Mouse (Mus musculus) intestine, embryonic 15.5 days (tissue): Measurements from ENCODE around the gene Cpne9. TPM values are rescaled to one million over a fixed set of nuclear protein-coding genes. Genes with fewer than 3 reads are reported as not detected.

ENCODE experiments used
- ATAC-seq: fragments of 200-750 bp; cut with Nextera tagmentation; 2 replicates; pipeline ENCODE4 v1.8.0; 2017; ENCODE audit warnings: moderate TSS enrichment, moderate library complexity
- H3K27ac ChIP-seq: fragments of 300-500 bp; sonication (generic); 2 replicates; pipeline ENCODE4 v1.5.1; 2015; ENCODE audit warnings: mild to moderate bottlenecking, inconsistent platforms
- H3K27me3 ChIP-seq: fragments of 300-500 bp; sonication (generic); replicated peaks from 2 replicates; pipeline ENCODE4 v1.6.1; 2015; ENCODE audit warnings: inconsistent platforms
- H3K36me3 ChIP-seq: fragments of 300-500 bp; sonication (generic); 2 replicates; pipeline ENCODE4 v1.6.1; 2015; ENCODE audit warnings: inconsistent platforms
- H3K4me1 ChIP-seq: fragments of 300-500 bp; sonication (generic); replicated peaks from 2 replicates; pipeline ENCODE4 v1.6.1; 2015; ENCODE audit warnings: inconsistent platforms
- H3K4me2 ChIP-seq: fragments of 300-500 bp; sonication (generic); replicated peaks from 2 replicates; pipeline ENCODE4 v1.6.1; 2015; ENCODE audit warnings: mild to moderate bottlenecking, inconsistent platforms
- H3K4me3 ChIP-seq: fragments of 300-500 bp; sonication (generic); replicated peaks from 2 replicates; pipeline ENCODE4 v1.5.1; 2015; ENCODE audit warnings: inconsistent platforms
- H3K9ac ChIP-seq: fragments of 300-500 bp; sonication (generic); 2 replicates; pipeline ENCODE4 v1.6.1; 2015; ENCODE audit warnings: inconsistent platforms
- H3K9me3 ChIP-seq: fragments of 300-500 bp; sonication (generic); 2 replicates; pipeline ENCODE4 v1.6.1; 2016; ENCODE audit warnings: inconsistent platforms
- WGBS: fragments of 180-500 bp; shearing (Covaris S2); methylation state at CpG from one replicate; pipeline ENCODE4 v1.1.7; 2015; 5-methylcytosine and 5-hydroxymethylcytosine counted together
- polyA plus RNA-seq: library from polyadenylated mRNA; unstranded; fragments of >200 nt; fragmentation: Nextera tagmentation; extraction: Ambion mirVana; gene quantifications from 2 replicates; pipeline ENCODE4 v1.2.1, GENCODE M21; 2015

The Cpne9 gene
- polyA plus RNA-seq, result 0.14 TPM in 1 of 2 replicates, not detected in the other

- no peak within 1 kb of the TSS for H3K27ac ChIP-seq
- H3K4me2 ChIP-seq, result peak within 1 kb of the TSS; percentile 46
- H3K9ac ChIP-seq, result no peak within 1 kb of the TSS
- no peaks in the 10 kb centered on the region for H3K9me3 ChIP-seq
- no peaks in the 10 kb centered on the region for H3K36me3 ChIP-seq
- H3K4me1 ChIP-seq, result peaks cover 7% of the 10 kb centered on the region; the same call in 1 of the 2 replicates
- ATAC-seq, result peak; percentile 61
- 2% methylated on average over 37 of the region's 37 CpGs for WGBS
- 0 out of 2 replicates have a peak within 1 kb of the TSS, but pooled peaks have one; percentile 9 for H3K4me3 ChIP-seq
- peaks cover 37% of the 10 kb centered on the region for H3K27me3 ChIP-seq
These were observed at the start of gene Cpne9 for GRCm38 (mm10) chr6:113282101-113282802. Gene Cpne9, plus strand, starts transcription at chr6:113282307.

- no peak for ATAC-seq
- WGBS, result 66% methylated on average over 5 of the region's 5 CpGs
These were observed 47.0 kb upstream of the Cpne9 start for GRCm38 (mm10) chr6:113235141-113235540.

GRCm38 (mm10) chr6:113237542-113238270 is 44.4 kb upstream of the Cpne9 start, which contains the start of gene Mtmr14:
Gene Mtmr14, plus strand, starts transcription at chr6:113237843.
- Histone ChIP-seq H3K9ac (peak within 1 kb of the TSS; percentile 90), H3K4me2 (peak within 1 kb of the TSS; percentile 81), H3K4me3 (peak within 1 kb of the TSS; percentile 99), H3K27ac (0 out of 2 replicates have a peak within 1 kb of the TSS, but pooled peaks have one; percentile 48), H3K27me3 (no peaks in the 10 kb centered on the region), H3K36me3 (peaks cover 3% of the 10 kb centered on the region; the same call in 1 of the 2 replicates), H3K4me1 (peaks cover 10% of the 10 kb centered on the region; the same call in 1 of the 2 replicates), H3K9me3 (no peaks in the 10 kb centered on the region)
- ATAC-seq, result peak; percentile 100
- WGBS, result under 1% methylated on average over 55 of the region's 55 CpGs

More at GRCm38 (mm10) chr6:113235141-113235540, 47.0 kb upstream of the Cpne9 start:
- Histone ChIP-seq H3K36me3 (no peaks in the 10 kb centered on the region), H3K27me3 (no peaks in the 10 kb centered on the region), H3K27ac (no peak overlapping the region), H3K4me3 (no peak overlapping the region), H3K4me1 (peaks cover 10% of the 10 kb centered on the region; the same call in 1 of the 2 replicates), H3K9ac (no peak overlapping the region), H3K9me3 (no peaks in the 10 kb centered on the region), H3K4me2 (no peak overlapping the region)

- no peaks in the 10 kb centered on the region for H3K27me3 ChIP-seq
- no peaks in the 10 kb centered on the region for H3K9me3 ChIP-seq
- peaks cover 6% of the 10 kb centered on the region; the same call in 1 of the 2 replicates for H3K36me3 ChIP-seq
- H3K4me2 ChIP-seq, result peak overlapping the region; percentile 81
- H3K4me1 ChIP-seq, result peaks cover 10% of the 10 kb centered on the region; the same call in 1 of the 2 replicates
- H3K9ac ChIP-seq, result peak overlapping the region; percentile 90
- 27% methylated on average over 6 of the region's 6 CpGs for WGBS
- H3K4me3 ChIP-seq, result peak overlapping the region; percentile 99
- ATAC-seq, result no peak
- no peak overlapping the region for H3K27ac ChIP-seq
These were observed 43.7 kb upstream of the Cpne9 start for GRCm38 (mm10) chr6:113238442-113238841.

- 79% methylated on average over 1 of the region's 1 CpGs for WGBS
- ATAC-seq, result no peak
- Histone ChIP-seq H3K4me2 (no peak overlapping the region), H3K4me1 (peaks cover 10% of the 10 kb centered on the region; the same call in 1 of the 2 replicates), H3K27ac (no peak overlapping the region), H3K9ac (no peak overlapping the region), H3K9me3 (no peaks in the 10 kb centered on the region), H3K4me3 (no peak overlapping the region), H3K27me3 (no peaks in the 10 kb centered on the region), H3K36me3 (peaks cover 10% of the 10 kb centered on the region; the same call in 1 of the 2 replicates)
These were observed 39.4 kb upstream of the Cpne9 start for GRCm38 (mm10) chr6:113242753-113243152.

GRCm38 (mm10) chr6:113245585-113245984 is 36.5 kb upstream of the Cpne9 start:
- Histone ChIP-seq H3K9ac (no peak overlapping the region), H3K4me2 (no peak overlapping the region), H3K27me3 (no peaks in the 10 kb centered on the region), H3K4me3 (no peak overlapping the region), H3K9me3 (no peaks in the 10 kb centered on the region), H3K4me1 (no peaks in the 10 kb centered on the region), H3K36me3 (peaks cover 13% of the 10 kb centered on the region), H3K27ac (no peak overlapping the region)
- WGBS, result 92% methylated on average over 2 of the region's 2 CpGs
- no peak for ATAC-seq

- Histone ChIP-seq H3K27me3 (no peaks in the 10 kb centered on the region), H3K4me2 (no peak overlapping the region), H3K36me3 (peaks cover 19% of the 10 kb centered on the region), H3K4me3 (no peak overlapping the region), H3K27ac (no peak overlapping the region), H3K9me3 (no peaks in the 10 kb centered on the region), H3K9ac (no peak overlapping the region), H3K4me1 (no peaks in the 10 kb centered on the region)
- ATAC-seq, result no peak
- WGBS, result 82% methylated on average over 5 of the region's 5 CpGs
These were observed 31.3 kb upstream of the Cpne9 start for GRCm38 (mm10) chr6:113250786-113251185.

GRCm38 (mm10) chr6:113251921-113252320 is 30.2 kb upstream of the Cpne9 start:
- H3K36me3 ChIP-seq, result peaks cover 23% of the 10 kb centered on the region
- H3K9ac ChIP-seq, result no peak overlapping the region
- no peak overlapping the region for H3K4me3 ChIP-seq
- H3K4me1 ChIP-seq, result no peaks in the 10 kb centered on the region
- no peak for ATAC-seq
- H3K27ac ChIP-seq, result no peak overlapping the region
- H3K9me3 ChIP-seq, result no peaks in the 10 kb centered on the region
- no peak overlapping the region for H3K4me2 ChIP-seq
- no peaks in the 10 kb centered on the region for H3K27me3 ChIP-seq

- H3K36me3 ChIP-seq, result peaks cover 38% of the 10 kb centered on the region
- H3K4me1 ChIP-seq, result no peaks in the 10 kb centered on the region
- no peaks in the 10 kb centered on the region for H3K9me3 ChIP-seq
- ATAC-seq, result no peak
- H3K4me2 ChIP-seq, result no peak overlapping the region
- H3K4me3 ChIP-seq, result no peak overlapping the region
- H3K27me3 ChIP-seq, result no peaks in the 10 kb centered on the region
- no peak overlapping the region for H3K27ac ChIP-seq
- no peak overlapping the region for H3K9ac ChIP-seq
These were observed 27.2 kb upstream of the Cpne9 start for GRCm38 (mm10) chr6:113254899-113255298.

GRCm38 (mm10) chr6:113261174-113261858 is 20.8 kb upstream of the Cpne9 start:
- ATAC-seq, result no peak
- Histone ChIP-seq H3K27me3 (no peaks in the 10 kb centered on the region), H3K4me2 (no peak overlapping the region), H3K4me1 (no peaks in the 10 kb centered on the region), H3K27ac (no peak overlapping the region), H3K9me3 (no peaks in the 10 kb centered on the region), H3K9ac (no peak overlapping the region), H3K36me3 (peaks cover 41% of the 10 kb centered on the region), H3K4me3 (no peak overlapping the region)
- 83% methylated on average over 8 of the region's 8 CpGs for WGBS

GRCm38 (mm10) chr6:113263531-113263930 is 18.6 kb upstream of the Cpne9 start:
- ATAC-seq, result no peak
- Histone ChIP-seq H3K9ac (no peak overlapping the region), H3K9me3 (no peaks in the 10 kb centered on the region), H3K36me3 (peaks cover 37% of the 10 kb centered on the region), H3K4me2 (no peak overlapping the region), H3K27me3 (no peaks in the 10 kb centered on the region), H3K4me1 (no peaks in the 10 kb centered on the region), H3K27ac (no peak overlapping the region), H3K4me3 (no peak overlapping the region)
- WGBS, result 89% methylated on average over 6 of the region's 6 CpGs

GRCm38 (mm10) chr6:113264429-113264828 is 17.7 kb upstream of the Cpne9 start:
- ATAC-seq, result no peak
- Histone ChIP-seq H3K4me3 (no peak overlapping the region), H3K4me2 (no peak overlapping the region), H3K9ac (no peak overlapping the region), H3K4me1 (no peaks in the 10 kb centered on the region), H3K27me3 (no peaks in the 10 kb centered on the region), H3K36me3 (peaks cover 33% of the 10 kb centered on the region), H3K27ac (no peak overlapping the region), H3K9me3 (no peaks in the 10 kb centered on the region)
- 93% methylated on average over 8 of the region's 8 CpGs for WGBS
